Mouse (Mus musculus) frontal cortex, adult (tissue): ENCODE measurements around the gene Dynlrb1.

Experiments
- ATAC-seq: cut with Nextera tagmentation; 2 replicates; pipeline ENCODE4 v1.9.2; 2017; ENCODE audit warnings: mild to moderate bottlenecking, moderate library complexity, mixed read lengths; ENCODE audit not compliant: low TSS enrichment

Dynlrb1 gene

GRCm38 (mm10) chr2:155280116-155280515 is 43.8 kb downstream of the Dynlrb1 start:
- no peak for ATAC-seq

- no peak for ATAC-seq
Measured at GRCm38 (mm10) chr2:155283793-155284192, 47.5 kb downstream of the Dynlrb1 start.

DNA sequence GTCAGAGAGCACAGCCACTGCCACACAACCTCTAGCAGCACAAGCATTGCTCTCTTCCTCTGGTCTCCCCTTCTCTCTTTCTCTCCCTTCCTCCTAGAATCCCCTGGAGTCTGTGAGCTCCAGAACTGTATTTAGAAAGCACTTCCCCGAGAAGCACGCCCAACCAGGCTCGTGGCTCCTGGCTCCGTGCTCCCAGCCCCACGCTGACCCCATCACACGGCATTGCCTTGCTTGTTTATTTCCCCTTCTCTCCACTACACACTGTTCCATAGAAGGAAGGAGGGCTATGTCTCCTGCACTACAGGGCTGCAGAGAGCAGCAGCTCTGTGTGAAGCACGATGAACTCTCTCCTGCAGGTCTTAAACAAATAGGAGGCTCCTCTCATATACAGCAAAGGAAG is 48.3 kb downstream of the Dynlrb1 start:
- peak; percentile 39; the same call in 1 of the 2 replicates for ATAC-seq

DNA sequence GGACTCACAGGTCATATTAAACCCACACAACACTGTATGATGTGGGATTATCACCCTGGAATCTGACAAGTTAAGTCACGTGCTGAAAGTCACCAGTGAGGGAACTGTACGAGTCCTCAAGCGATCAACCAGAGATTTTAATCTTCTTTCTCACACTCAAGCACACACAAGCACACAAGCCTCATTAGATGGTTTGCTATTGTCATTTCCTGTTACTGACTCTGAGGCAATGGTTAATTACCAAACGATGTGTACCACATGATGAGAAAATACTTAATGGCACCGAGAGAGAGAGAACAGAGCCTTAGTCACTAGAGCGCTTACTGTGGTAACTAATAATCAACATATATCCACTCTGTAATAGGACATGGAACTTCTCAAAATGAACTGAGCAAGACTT is 49.4 kb downstream of the Dynlrb1 start:
- no peak for ATAC-seq

- ATAC-seq = no peak
Measured at GRCm38 (mm10) chr2:155287456-155288250, 51.3 kb downstream of the Dynlrb1 start.

GRCm38 (mm10) chr2:155290066-155290465 is 53.7 kb downstream of the Dynlrb1 start:
- no peak for ATAC-seq

DNA sequence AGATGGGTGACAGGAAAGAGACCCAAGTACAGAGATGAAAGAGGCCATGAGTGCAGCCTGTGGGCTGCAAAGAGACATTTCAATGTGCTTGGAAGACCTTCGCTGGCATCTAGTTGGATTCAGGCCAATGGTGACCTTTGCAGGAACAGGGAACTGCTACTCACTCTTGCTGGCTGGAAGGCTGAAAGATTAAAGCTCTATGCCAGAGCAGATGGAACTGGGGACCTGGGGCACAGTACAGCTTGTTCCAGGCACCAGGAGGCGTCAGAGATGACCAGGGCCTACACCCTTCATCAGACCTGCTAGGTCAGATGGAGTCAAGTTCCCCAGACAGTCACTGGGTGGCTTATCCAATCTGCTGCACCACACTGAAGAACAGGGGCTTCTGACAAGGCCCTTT is 57.0 kb downstream of the Dynlrb1 start:
- ATAC-seq = no peak

- ATAC-seq = no peak
Measured at GRCm38 (mm10) chr2:155293946-155294345, 57.6 kb downstream of the Dynlrb1 start.

DNA sequence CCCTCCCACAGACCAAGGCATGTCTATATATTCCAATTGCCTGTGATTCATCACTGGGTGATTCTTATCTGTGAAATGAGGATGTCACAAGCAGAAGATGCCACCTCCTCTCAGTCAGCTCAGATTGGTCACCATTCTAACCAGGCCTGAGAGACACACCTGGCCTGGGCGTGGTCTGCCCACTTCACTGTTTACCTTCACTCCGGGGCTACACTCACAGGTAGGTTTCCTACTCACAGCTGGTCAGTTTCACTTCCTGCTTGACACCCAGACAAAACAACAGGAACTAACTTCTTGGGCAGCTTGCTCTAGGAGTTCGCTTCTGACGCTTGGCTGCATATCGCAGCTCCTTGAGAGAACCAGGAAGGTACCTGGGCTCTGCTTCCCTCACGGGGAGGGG is 59.1 kb downstream of the Dynlrb1 start:
- ATAC-seq = no peak

DNA sequence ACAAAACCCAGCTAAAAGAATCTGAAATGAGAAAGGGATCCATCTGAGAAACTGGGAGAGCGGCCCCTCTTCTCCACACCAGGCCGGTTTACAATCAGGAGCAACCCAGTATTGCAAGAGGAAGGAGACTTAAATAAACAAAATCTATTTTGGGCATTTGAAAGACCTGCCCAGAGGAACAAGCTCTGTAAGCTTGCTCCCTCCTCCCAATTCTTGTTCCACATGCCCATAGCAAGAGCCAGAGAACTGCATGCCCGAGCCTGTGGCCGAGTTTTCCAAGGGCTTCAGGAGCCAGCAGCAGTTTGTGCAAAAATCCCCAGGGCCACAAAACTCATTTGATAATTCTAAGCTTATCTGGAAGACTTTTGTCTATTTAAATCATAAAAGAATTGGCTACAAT is 63.2 kb downstream of the Dynlrb1 start:
- no peak for ATAC-seq
